Mouse (Mus musculus) brown adipose tissue, adult 24 weeks (tissue): ENCODE measurements around the gene Cacna2d1. TPM values are rescaled to one million over a fixed set of nuclear protein-coding genes. Genes with fewer than 3 reads are reported as not detected.

Experiments used
- H3K27ac ChIP-seq: fragments of 200-500 bp; replicated peaks from 2 replicates; pipeline ENCODE4 v1.5.1; 2012; ENCODE audit warnings: low read depth, mild to moderate bottlenecking, low read length
- H3K4me1 ChIP-seq: fragments of 200-500 bp; 2 replicates; pipeline ENCODE4 v1.6.1; 2012; ENCODE audit warnings: low read length, mixed read lengths; ENCODE audit not compliant: control insufficient read depth, insufficient read depth, insufficient read length
- H3K4me3 ChIP-seq: fragments of 200-500 bp; 2 replicates; pipeline ENCODE4 v1.5.1; 2012; ENCODE audit warnings: low read depth, mild to moderate bottlenecking, low read length, moderate library complexity; ENCODE audit not compliant: insufficient read depth
- polyA plus RNA-seq: library from polyadenylated mRNA; stranded (reverse); fragments of >200 nt; gene quantifications from 2 replicates; pipeline ENCODE4 v1.2.4, GENCODE M21; 2012; ENCODE audit not compliant: missing spikeins, insufficient read depth, insufficient read length

Gene Cacna2d1
- polyA plus RNA-seq, 1 experiment, result 5.7 TPM

DNA sequence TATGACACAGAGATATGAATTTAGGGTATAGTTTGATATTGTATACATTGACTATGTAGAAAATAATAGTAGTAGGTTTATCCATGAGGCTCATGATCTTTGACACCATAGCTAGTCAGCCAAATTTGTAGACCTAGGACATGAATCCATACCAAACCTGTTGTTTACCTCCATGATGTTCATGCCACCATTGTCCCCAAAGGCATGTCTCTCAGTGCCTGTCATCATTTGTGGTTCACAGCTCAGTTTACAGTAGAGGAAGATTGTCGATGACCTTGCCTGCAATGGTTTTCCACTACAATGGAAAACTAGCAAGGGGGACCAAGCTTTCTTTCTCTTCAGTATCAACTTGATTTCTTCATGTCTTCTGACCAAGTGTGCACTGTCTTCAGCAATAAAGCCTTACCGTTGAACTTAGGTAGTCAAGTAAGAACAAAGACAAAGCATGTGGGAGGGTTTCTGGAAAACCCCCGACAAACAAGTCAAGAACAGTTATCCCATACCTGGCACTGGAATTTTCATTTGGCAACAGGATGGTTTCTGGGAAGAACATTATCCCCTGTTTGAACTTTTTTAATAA lies 441.9 kb downstream of the Cacna2d1 start:
- H3K4me3 ChIP-seq, result no peak overlapping the region
- no peaks in the 10 kb centered on the region for H3K4me1 ChIP-seq
- no peak overlapping the region for H3K27ac ChIP-seq

DNA sequence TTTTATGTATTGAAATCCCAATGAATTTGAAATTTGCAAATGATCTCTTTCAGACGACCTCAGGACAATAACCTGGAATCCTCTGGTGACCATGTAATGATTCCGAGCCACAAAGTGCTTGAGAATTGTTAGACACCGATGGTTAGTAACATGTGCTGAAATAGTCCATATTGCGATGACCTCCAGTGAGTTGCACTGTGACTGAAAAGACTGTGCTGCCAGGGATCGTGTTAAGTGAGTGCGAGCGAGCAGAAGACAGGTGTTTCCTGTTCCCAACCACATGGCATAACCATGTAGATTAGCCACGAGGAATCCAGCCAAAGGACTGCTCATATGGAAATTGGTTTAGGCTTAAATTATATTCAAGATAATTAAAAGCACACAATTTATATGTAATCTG lies 475.5 kb downstream of the Cacna2d1 start:
- Histone ChIP-seq H3K4me3 (no peak overlapping the region), H3K4me1 (no peaks in the 10 kb centered on the region), H3K27ac (no peak overlapping the region)

DNA sequence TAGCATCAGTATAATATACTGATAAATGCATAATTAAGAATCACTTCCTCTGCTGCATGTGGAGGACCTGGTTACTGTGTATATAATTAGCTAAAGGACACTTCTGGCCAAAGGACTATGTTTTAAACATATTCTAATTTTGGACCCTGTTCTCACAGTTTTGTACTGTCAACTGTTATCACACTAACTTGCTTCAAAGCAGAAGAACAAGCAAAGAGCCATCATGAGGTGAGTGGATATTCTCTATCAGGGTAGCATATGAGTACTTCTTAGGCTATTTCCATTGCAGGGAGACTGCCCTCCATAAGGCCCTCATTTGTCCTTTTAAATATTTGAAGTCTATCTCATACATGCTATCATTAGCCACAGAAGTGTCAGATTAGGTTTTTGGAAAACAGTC lies 480.2 kb downstream of the Cacna2d1 start:
- Histone ChIP-seq H3K4me3 (no peak overlapping the region), H3K4me1 (no peaks in the 10 kb centered on the region), H3K27ac (no peak overlapping the region)

- no peak overlapping the region for H3K27ac ChIP-seq
- H3K4me1 ChIP-seq, result no peaks in the 10 kb centered on the region
- no peak overlapping the region for H3K4me3 ChIP-seq
These were observed 483.5 kb downstream of the Cacna2d1 start for GRCm38 (mm10) chr5:16417996-16418395.

DNA sequence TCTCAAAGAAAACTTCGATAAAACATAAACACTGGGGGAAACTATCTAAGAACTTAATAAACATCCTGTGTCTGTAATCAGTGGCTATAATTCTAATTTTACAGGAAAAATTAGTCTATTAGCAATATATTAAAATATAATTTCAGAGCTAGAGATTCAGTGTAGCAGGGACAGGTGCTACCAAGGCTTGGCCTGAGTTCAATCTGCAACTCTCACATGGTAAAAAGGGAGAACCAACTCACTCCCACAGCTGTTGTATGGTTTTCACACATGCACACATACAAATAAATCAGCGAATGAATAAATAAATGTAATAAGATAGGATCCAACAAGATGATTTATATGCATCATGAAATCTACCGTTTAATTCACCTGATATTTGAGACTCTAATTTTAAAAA lies 484.0 kb downstream of the Cacna2d1 start:
- Histone ChIP-seq H3K4me3 (no peak overlapping the region), H3K27ac (no peak overlapping the region), H3K4me1 (no peaks in the 10 kb centered on the region)

Other genes with a start within 250 kb of the Cacna2d1 start
- gene Speer4c, start 220.4 kb upstream of the Cacna2d1 start, polyA plus RNA-seq, result not detected in 2 replicates